10 mouse cellular contexts compared by ENCODE assay signal in genomic region chr19:41579311-41579920, GRCm38 (mm10). TPM values are rescaled to one million over a fixed set of nuclear protein-coding genes. Genes with fewer than 3 reads are reported as not detected.
DNase-seq lines count a peak whose midpoint lies in the region; ATAC-seq and TF ChIP-seq lines count a peak whose summit lies in the region.
"Had no signal": no experiment of that assay in that cellular context is flagged by ENCODE, and none has a peak within 500 bp of the region (broad histone marks: within the 10 kb centered on the region; RNA-seq: fewer than 3 reads in every experiment).

No protein-coding gene starts in this region.

- H3K27ac ChIP-seq in hindbrain, postnatal 0 days = no peak overlapping the region
- no peak overlapping the region for H3K27ac ChIP-seq in hindbrain, embryonic 10.5 days
- no peak overlapping the region for H3K27ac ChIP-seq in midbrain, embryonic 11.5 days (ENCODE audit: low read depth, low read length)
- H3K27ac ChIP-seq: hindbrain, embryonic 15.5 days had no signal

- no peak overlapping the region for H3K4me3 ChIP-seq in hindbrain, postnatal 0 days (ENCODE audit: low read length)
- H3K4me3 ChIP-seq in hindbrain, embryonic 10.5 days = no peak overlapping the region
- no peak overlapping the region for H3K4me3 ChIP-seq in midbrain, embryonic 11.5 days (ENCODE audit: low read depth, low read length)
- H3K4me3 ChIP-seq: hindbrain, embryonic 15.5 days; myocyte had no signal

- H3K9ac ChIP-seq in hindbrain, postnatal 0 days (replicated peaks; ENCODE audit: low read length) = no peak overlapping the region
- no peak overlapping the region for H3K9ac ChIP-seq in midbrain, embryonic 11.5 days (ENCODE audit: low read length)
- H3K9ac ChIP-seq: hindbrain, embryonic 15.5 days had no signal

- no peaks in the 10 kb centered on the region for H3K27me3 ChIP-seq in hindbrain, postnatal 0 days (ENCODE audit: insufficient read depth, low read length)
- no peaks in the 10 kb centered on the region for H3K27me3 ChIP-seq in hindbrain, embryonic 10.5 days (ENCODE audit: insufficient read depth, poor library complexity, severe bottlenecking)
- no peaks in the 10 kb centered on the region for H3K27me3 ChIP-seq in midbrain, embryonic 11.5 days (ENCODE audit: control insufficient read depth, insufficient read depth, low read length)
- H3K27me3 ChIP-seq: hindbrain, embryonic 15.5 days had no signal

- peaks cover 29% of the 10 kb centered on the region for H3K36me3 ChIP-seq in hindbrain, postnatal 0 days (ENCODE audit: insufficient read depth, low read length)
- peaks cover 30% of the 10 kb centered on the region for H3K36me3 ChIP-seq in hindbrain, embryonic 10.5 days
- H3K36me3 ChIP-seq in midbrain, embryonic 11.5 days (ENCODE audit: control insufficient read depth, insufficient read depth, low read length) = peaks cover 13% of the 10 kb centered on the region

- TF ChIP-seq CTCF in hindbrain, postnatal 0 days (IDR thresholded peaks at IDR 0.05; ENCODE audit: low read depth) = peak; percentile 25; the same call in 1 of the 2 replicates

- no peaks in the 10 kb centered on the region for H3K4me1 ChIP-seq in hindbrain, postnatal 0 days (ENCODE audit: insufficient read depth, low read length)
- no peaks in the 10 kb centered on the region for H3K4me1 ChIP-seq in hindbrain, embryonic 10.5 days (replicated peaks)
- no peaks in the 10 kb centered on the region for H3K4me1 ChIP-seq in midbrain, embryonic 11.5 days (ENCODE audit: control insufficient read depth, insufficient read depth, low read length)
- H3K4me1 ChIP-seq: hindbrain, embryonic 15.5 days had no signal

- no peak overlapping the region for H3K4me2 ChIP-seq in hindbrain, postnatal 0 days (ENCODE audit: low read depth, low read length)
- H3K4me2 ChIP-seq in midbrain, embryonic 11.5 days = no peak overlapping the region
- H3K4me2 ChIP-seq: hindbrain, embryonic 15.5 days had no signal

- WGBS in hindbrain, postnatal 0 days = 65% methylated on average over 4 of the region's 4 CpGs
- 89% methylated on average over 4 of the region's 4 CpGs for WGBS in hindbrain, embryonic 10.5 days
- WGBS in midbrain, embryonic 11.5 days = 96% methylated on average over 4 of the region's 4 CpGs

- peak; percentile 45 for DNase-seq in hindbrain, postnatal 0 days (ENCODE audit: low spot score)
- DNase-seq in hindbrain, embryonic 10.5 days (ENCODE audit: low spot score) = no peak
- DNase-seq in 3134 (ENCODE audit: extremely low read depth, insufficient read length, low spot score) (peak; percentile 65), adipocyte (ENCODE audit: low spot score) (peak; percentile 46)
- DNase-seq in heart, postnatal 4 days = peak; percentile 71
- no peak for DNase-seq in embryo, embryonic 9.5 days (ENCODE audit: extremely low spot score)
- no peak for DNase-seq in midbrain, embryonic 11.5 days (ENCODE audit: low spot score, missing footprints)
- DNase-seq: right cerebral cortex, adult 18-20 months had no signal

- ATAC-seq in hindbrain, postnatal 0 days = no peak
- no peak for ATAC-seq in midbrain, embryonic 11.5 days (ENCODE audit: low FRiP score)

- no peaks in the 10 kb centered on the region for H3K9me3 ChIP-seq in hindbrain, postnatal 0 days (ENCODE audit: low read length)
- no peaks in the 10 kb centered on the region for H3K9me3 ChIP-seq in hindbrain, embryonic 10.5 days
- no peaks in the 10 kb centered on the region for H3K9me3 ChIP-seq in midbrain, embryonic 11.5 days (ENCODE audit: control insufficient read depth, low read length)
- H3K9me3 ChIP-seq: hindbrain, embryonic 15.5 days had no signal

RNA-seq across cellular contexts. Expression of gene Gm340, which starts 2.8 kb away (rescaled TPM):
- total RNA-seq in hindbrain, postnatal 0 days (2014; rRNA removed) = 5.7 and 6.4 TPM in 2 replicates
- 1.7 TPM in 2 replicates for polyA plus RNA-seq in hindbrain, postnatal 0 days (2015; fragmentation: Nextera tagmentation; extraction: Ambion mirVana)
- 3.0 and 3.3 TPM in 2 replicates for polyA plus RNA-seq in hindbrain, embryonic 10.5 days (2016; fragmentation: Nextera tagmentation; extraction: Ambion mirVana)
- 10 to 100 TPM; 15.4 to 16.3 TPM for total RNA-seq in heart, postnatal 4 days (2021)
- polyA plus RNA-seq in midbrain, embryonic 11.5 days (2014; fragmentation: Nextera tagmentation; extraction: Ambion mirVana) = 4.8 and 4.9 TPM in 2 replicates

Comparison
In these comparisons a context has a peak if more than half of its experiments do, and no peak if none do; other contexts are left out.
1. DNase-seq: peak in hindbrain, postnatal 0 days (single experiment), 3134 (single experiment), adipocyte (single experiment) and heart, postnatal 4 days (single experiment); none in hindbrain, embryonic 10.5 days (single experiment), embryo, embryonic 9.5 days (single experiment) and midbrain, embryonic 11.5 days (single experiment).